Mouse (Mus musculus) layer of hippocampus, adult 11-12 months (tissue): ENCODE measurements around the gene Usp15.
A peak's percentile ranks its signal among the peaks of the same experiment; 100 is the strongest.

ENCODE experiments used
- DNase-seq: peaks from one replicate; pipeline ENCODE4 v3.0.0; 2022; ENCODE audit warnings: low spot score

The Usp15 gene

DNA sequence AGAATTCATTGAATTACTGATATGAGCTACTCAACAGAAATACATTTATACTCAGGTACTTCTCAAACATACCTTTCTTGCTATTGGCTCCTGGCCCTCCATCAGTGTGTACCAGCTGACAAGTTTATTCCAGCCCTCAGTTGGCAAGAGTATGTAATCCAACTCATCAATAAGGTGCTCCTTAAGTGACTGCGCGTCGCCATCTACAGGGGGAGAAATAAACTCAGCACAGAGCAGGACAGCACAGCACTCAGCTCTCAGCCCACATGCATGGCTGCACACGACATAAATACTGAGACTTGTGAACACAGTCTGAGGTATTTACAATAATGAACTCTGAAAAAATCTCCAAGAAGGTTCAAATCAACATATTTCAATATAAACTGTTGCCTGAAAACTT is 21.0 kb downstream of the Usp15 start:
- DNase-seq = no peak

DNA sequence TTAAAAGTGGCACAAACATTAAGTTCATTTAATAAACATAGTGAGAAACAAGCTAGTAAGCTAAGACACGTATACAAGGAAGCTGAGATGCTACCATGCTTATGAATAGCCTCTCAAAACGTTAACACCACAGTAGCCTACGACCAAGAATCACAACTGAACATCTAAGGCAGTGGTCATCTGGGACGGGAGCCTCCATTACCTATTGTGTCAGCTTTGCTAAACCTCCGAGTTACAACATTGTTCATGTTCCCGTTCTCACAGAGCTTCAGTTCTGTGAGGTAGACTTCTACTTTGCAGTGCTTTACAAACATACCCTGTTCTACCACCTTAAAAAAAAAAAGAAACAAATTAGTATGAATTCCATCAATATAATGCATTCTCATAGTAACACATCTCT is 25.9 kb downstream of the Usp15 start:
- DNase-seq = no peak

DNA sequence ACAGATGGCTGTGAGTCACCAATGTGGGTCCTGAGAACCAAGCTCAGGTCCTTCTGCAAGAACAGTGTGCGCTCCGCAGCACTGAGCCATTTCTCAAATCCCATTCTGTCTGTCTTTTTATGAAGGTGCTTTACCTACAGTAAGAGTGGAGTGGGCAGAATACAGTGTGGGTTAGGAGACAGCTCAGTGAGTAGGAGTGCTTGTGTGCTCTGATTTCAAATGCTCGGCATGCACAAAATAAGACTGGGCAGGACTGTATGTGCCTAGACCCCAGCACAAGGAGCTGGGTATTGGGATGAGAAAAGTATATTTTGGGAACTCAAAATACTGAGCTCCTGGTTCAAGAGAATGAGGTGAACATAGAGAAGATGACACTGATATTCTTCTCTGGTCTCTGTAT is 31.3 kb downstream of the Usp15 start:
- DNase-seq = no peak

DNA sequence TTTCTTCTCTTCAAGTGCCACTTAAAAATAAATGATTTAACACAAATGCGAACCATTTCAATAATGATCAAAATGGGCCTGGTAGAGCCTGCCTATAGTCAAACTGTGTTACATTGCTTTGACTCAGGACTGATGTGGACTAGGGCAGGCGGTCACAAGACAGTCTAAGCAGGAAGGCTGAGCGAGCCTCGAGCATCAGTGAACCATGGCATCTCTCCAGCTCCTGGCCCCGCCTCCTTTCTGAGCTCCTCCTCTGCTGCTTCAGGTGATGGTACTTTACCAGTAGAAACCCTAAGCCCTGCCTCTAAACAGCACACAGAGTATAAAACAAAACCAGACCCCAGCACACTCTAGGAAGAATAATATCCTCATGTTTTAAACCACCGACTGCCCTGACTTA is 36.3 kb downstream of the Usp15 start:
- DNase-seq = no peak

DNA sequence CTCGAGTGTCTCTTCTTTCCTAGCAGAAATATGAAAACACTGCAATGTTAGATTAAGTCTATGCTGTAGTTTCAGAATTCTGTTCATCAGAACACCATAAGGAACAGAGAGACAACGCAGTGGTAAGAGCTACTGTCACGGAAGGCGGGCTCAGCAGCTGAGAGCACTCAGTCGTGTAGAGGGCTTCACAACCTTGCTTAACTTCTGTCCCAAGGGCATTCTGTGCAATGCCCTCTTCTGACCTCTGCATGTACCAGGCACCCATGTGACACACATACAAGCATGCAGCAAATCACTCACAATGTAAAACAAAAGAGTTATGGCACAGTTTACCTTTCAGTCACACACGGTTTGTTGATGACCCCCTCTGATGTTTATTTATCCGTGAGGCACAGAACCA is 37.5 kb downstream of the Usp15 start:
- no peak for DNase-seq

DNA sequence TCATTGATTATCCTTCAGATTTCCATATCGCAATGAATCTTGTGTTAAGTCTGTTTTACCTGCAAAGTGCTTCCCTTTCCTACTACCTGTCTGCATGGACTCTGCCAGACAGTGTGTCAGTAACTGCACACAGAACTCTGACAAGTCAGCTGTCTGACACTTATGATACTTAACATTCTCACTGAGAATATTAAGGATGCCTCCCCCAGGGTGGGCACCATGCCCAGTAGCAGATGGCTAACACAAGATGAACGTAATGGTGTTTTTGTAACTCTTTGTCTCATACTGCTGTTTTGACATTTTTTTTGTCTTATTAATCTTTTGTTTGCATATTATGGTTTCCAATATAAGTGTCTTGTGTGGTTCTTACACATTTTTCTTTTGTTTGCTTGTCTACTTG is 40.4 kb downstream of the Usp15 start:
- peak; percentile 37 for DNase-seq

DNA sequence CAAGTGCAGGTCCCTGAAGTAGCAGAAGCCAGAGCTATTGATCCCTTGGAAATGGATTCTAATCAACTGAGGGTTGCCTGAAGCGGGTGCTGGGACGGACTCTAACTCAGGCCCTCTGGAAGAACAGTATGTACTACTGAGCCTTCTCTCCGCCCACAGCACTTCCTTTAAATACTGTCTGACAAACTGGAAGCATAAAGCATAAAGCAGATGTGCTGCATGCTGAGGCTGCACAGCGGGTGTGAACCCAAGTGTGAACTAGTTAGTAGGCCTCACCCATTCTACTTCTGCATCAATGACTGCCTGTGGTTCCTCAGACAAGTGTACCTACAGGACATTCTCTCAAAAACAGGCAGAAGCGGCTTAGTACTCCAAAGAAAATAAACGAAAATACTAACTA is 41.0 kb downstream of the Usp15 start:
- DNase-seq = no peak

DNA sequence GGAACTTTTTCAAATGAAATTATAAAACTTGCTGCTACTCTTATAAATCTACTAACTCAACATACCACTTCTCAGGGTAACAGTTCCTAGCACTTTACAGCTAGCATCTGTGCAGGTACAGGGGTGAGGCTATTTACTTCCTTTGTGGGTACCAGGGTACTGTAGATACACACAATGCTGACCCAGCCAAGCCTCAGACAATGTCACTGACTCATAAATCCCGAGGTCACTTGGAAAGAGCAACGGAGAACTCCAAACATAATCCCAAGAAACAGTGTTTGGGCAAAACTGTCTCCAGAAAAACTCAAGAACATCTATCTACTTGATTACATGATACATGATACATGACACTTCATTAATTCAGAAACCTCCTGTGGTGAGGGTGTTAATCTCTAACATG is 43.5 kb downstream of the Usp15 start:
- DNase-seq = no peak

DNA sequence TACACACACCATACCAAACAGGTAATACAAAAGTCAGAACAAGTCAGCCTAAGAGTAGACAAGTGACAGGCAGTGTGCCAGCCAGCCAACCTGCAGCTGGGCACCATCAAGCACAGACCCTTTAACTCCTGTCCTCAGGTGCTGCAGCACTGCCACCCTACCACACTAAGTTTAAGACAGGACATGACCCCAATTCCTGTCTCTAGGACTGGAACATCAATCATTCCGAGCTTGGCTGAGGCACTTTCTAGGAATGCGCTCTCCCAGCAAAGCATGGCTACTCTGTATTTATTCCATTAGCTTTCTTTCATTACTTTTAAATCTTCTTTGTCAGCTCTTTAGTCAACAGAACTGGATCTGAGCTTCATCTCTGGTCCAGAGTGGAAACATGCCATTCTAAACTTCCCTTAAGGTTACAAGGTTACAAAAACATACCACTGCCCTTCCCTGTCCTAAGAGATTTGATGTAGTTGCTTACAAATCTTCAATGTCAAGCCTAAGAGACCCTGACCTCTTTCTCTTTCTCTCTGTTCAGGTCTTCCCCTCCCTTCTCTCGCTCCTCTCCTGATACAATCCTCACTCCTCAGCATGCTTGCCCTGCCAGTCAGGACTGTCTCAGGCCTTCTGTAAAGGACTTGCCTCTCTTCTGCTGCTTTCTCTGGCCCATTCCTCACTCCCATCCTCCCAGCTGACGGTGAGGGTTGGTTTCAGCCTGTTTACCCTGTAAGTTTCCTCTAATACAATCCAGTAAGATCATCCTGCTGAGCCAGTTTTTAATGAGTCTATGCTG is 48.6 kb downstream of the Usp15 start:
- no peak for DNase-seq

DNA sequence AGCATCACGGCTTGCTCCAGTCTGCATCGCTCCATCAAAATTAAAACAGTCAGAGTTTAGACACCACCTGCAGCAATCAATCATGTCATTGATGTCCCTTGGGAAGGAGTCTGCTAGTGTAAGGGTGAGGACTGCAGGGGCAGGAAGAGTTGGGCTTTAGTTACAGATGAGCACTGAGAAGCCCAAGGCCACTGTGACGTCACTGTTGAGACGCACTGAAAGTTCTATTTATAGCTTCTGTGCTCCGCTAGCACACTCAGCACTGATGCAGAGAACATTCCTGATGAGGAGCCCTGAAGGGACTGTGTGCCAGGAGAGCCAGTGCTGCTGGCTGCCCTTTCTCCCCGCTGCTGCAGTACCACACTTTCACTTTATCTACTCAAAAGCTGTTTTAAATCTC is 49.6 kb downstream of the Usp15 start:
- DNase-seq = peak; percentile 19

DNA sequence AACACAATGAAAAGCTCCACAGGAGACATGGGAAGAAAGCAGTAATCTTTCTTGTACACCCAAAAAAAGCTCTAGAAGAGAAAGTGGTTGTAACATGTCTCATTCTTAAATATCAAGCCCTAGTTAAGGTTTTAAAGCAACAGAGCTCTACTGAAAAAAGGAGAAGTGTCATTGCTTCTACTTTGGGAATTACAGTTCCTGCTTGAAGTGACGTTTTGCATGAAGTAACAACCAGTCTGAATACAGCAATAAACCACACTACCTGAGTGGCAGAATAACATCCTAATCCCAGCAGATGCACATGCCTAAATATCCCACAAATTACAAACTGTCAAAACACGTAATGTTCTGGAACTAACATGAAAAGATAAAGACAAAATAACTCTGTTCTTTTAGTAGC is 50.4 kb downstream of the Usp15 start:
- DNase-seq = no peak

DNA sequence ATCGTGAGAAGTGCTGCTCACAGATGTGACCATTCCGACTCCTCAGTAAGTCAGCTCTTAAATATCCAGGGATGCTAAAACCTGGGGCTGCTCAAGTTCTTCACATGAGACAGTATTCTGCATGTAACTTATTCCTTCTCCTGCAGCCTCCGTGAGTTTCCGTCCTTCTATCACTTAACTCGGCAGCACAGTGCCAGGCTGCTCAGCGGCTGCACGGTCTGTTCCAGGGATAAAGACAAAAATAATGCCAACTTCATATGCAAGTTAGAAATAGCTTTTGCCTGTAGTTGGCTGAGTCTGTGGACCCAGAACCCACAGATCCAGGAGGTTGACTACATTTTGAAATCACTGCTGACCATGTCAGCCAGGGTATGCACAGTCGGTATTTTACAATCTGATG is 52.5 kb downstream of the Usp15 start:
- DNase-seq = no peak

DNA sequence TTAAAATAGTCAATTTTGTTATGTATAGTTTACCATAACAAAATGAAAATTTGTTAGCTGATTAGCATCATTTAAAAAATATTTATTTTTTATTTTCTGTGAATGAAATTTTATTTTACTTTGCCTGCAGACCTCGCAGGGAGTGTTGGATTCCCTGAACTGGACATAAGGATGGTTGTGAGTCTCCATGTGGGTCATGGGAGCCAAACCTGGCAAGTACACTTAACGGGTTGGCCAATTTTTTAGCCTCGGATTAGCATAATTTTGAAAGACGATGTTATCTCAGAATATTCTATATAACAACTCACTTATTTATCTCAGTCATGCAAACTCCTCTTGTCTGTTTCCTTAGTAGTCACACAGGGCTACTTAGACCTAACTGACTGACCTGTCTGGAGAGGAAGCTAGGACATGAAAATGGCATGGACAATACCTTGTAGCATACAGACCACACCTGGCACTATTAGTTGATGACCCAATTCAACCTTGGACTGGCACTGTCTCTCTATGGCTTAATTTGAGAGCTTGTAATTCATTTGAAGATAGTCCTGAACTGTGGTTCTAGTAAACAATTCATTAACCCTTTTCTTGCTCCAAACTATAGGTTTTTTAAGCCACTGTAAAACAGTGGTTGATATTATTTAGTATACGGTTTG is 54.3 kb downstream of the Usp15 start:
- no peak for DNase-seq

DNA sequence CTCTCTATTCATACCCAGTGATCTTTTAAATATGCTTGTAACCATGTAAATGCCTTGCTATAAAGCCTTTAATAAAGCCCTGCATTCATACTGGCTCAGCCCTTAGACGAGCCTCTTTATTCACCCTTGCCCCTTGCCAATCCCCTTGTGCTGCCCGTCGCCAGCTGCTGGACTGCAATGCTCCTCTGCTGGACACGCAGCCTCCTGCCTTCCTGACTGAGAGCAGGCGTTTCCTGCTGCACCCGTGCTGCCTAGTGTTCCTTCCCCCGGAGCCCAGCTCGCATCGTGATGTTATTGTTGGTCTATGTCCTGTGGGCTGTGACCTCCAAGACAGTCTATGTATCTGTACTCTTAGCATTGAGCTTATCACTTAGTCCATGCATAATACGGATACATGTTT is 61.0 kb downstream of the Usp15 start:
- no peak for DNase-seq

DNA sequence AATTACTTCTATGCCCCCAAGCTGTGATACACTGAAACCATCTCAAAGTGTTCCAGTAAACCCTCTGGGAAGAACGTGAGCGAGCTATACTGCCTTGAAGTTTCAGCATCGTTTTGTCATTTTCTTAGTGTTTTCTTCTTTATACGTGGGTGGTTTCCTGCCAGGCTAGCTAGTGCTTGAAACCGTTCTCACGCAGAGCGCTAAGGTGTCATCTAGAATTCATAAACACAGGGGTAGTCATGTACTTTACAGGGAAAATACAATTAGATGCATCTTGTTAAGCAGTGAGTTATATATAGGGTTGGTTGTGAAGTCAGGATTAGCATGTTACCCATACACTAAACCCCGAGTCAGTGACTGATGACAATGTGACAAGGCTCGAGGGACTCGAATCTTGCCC is 65.3 kb downstream of the Usp15 start:
- DNase-seq = no peak

DNA sequence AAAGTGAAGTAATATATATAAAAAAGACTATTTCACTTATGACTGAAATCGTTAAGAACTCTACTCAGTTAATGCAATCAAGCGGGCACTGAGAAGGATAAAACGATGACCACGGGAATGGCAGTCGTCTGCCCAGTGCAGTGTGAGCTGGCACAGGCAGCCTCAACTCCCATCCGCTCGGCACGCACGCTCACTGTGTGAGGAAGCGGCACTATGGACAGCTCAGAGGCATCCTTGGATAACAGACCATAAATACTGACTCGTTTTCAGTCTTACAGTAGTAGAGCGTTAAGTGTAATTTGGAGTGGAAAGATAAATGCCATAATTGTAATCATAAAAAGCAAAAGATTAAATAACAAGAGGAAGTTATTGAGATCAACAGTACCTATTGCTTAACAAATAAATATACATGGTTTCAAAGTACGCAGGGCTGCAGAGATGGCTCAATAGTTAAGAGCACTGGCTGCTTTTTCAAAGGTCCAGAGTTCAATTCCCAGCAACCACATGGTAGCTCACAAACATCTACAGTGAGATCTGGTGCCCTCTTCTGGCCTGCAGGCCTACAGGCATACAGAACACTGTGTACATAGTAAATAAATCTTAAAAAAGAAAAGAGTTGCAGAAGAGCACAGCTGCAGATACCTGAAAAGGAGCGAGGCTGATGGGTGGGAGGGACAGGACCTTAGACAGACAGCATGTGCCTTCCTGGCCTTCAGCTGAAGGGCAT is 76.0 kb downstream of the Usp15 start:
- DNase-seq = no peak

DNA sequence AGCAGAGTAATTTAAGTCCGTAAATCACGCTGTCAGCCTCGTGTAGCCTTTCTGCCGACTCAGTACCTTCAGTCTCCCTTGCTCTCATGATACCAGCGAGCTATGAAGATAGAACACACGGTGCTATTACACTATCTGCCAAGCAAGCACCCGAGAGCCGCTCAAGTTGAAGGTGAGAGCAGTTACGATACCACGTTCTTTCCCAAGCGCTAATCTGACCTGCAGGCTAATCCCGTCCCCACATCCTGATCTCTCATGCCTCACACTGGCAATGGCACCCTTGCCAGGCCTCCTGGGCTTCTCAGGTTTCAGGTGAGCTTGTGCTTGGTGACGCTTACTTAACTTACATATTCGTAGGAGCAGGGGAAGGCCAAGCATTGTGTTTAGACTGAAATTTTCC is 79.9 kb downstream of the Usp15 start:
- DNase-seq = no peak

DNA sequence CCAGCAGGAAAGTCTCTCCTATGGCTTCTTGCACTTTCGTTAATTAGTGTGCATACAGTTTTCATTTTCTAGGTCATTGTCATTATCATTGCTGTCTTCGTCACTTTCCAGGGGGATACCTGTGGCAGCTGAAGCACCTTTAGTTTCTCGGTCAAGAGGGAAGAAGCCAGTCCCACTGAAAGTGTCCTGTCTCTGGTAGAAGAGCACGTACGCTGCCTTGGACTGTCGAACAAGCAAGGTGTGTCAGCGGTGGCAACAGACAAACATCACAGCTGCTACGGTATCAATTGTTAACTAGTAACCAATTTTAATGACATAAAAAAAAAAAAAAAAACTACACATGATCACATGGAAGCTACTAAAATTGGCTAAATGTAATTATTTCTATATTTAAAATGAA is 83.3 kb downstream of the Usp15 start:
- DNase-seq = no peak

DNA sequence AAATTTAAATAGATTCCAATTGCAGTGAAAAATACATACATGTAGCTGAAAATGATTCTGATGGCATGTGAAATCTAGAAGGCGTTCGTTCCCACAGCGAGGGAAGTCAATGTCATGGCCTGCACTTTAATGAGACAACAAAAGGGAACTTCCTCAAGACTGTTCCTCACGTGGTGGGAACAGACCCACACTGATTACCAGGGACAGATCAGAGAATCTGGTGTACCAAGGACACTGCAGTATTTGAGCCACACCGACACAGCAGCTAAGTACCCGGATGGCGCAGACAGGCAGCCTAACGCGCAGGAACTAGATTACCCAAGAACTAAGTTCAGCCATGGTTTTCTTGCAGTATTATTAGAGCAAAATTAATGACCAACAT is 84.0 kb downstream of the Usp15 start:
- no peak for DNase-seq

DNA sequence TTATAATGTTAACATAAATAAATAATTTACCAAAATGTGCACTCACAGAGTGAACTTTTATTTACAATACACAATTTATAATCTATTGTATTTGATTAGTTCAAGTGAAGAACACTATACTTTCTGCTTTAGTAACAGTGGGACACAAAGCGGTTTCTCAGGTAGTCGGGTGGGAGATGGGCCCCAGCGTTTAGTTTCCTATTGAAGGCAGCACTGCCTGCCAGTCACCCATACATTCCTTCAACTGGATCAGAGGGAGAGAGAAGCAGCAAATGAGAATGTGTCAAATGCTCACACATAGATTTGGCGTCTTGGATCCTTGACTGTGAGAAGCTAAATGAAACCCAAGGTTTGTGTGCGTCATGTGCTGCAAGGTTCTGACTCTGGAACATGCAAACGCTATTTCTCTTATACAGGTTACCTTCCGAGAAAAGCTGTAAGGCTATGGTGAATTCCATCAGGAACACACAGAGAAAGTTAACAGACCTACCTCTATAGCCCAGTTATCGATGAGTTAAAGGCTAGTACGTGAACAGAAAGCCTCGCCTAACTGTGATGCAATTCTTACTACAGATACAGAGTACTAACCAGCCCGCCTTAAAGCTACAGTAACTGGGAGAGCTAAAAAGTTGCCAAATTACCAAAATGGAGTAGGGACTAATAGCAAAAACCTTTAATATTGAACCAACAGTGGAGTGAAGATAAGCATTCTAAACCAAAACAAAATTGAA is 84.6 kb downstream of the Usp15 start:
- no peak for DNase-seq

DNA sequence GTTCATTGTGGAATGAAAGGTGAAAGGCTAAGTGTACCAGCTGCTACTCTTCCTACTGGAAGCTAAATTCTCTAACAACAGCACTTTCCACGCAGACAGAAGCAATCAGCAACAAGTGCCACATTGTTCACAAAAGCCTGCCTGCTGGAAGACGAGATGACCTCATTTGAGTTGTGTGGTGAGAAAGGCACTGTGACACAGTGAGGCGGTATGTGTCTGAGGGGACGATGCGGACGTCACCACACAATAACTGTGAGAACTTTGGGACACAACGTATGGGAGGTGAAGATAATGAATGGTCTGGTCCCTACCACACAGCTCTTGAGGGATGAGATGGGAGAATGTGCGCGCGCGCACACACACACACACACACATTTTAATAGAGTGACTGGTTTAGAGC is 86.2 kb downstream of the Usp15 start:
- DNase-seq = peak; percentile 15

DNA sequence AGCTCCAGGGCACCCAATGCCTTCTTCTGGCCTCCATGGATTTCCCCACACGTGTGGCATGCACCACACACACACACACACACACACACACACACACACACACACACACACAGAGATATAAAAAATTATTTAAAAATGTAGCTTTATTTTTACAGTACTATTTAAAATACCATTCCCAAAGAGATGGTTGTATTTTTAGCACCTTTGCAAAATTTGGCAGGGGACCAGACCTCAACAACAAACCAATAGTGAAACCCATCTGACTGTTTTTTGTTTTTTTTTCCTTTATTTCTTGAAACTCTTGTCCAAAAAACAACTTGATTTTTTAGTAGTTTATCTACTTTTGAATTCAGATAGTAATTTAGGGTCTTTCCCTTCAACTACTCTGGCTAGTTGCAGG is 88.3 kb downstream of the Usp15 start:
- no peak for DNase-seq

DNA sequence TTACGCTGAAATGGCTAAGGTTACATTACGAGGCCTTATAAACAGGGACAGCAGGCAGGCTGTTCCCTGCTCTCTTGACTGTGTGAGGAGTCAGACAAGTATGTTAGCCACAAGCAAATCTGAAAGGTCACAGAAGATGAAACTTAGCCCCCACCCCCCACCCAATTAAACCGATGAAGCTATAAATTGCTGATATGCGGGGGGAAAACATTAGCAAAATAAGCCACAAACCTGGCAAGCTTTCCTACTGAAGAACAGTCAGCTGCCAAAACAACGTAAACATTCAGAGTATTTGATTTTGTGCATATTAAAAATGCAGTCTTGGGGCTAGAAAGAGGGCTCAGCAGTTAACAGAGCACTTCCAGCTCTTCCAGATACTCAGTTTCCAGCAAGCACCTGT is 88.7 kb downstream of the Usp15 start:
- DNase-seq = no peak
